Mouse (Mus musculus) heart, embryonic 13.5 days (tissue): Measurements from ENCODE around the gene 4933400A11Rik. TPM values are rescaled to one million over a fixed set of nuclear protein-coding genes. Genes with fewer than 3 reads are reported as not detected.

Source experiments
- ATAC-seq: fragments of 200-750 bp; cut with Nextera tagmentation; 2 replicates; pipeline ENCODE4 v1.8.0; 2017; ENCODE audit warnings: moderate TSS enrichment; ENCODE audit not compliant: insufficient number of reproducible peaks, low FRiP score, low TSS enrichment; ENCODE audit errors: extremely low read depth
- H3K27ac ChIP-seq: fragments of 300-500 bp; sonication (generic); replicated peaks from 2 replicates; pipeline ENCODE4 v1.5.1; 2015; ENCODE audit warnings: moderate library complexity, mild to moderate bottlenecking, inconsistent platforms
- H3K27me3 ChIP-seq: fragments of 300-500 bp; sonication (generic); replicated peaks from 2 replicates; pipeline ENCODE4 v1.6.1; 2015; ENCODE audit warnings: mild to moderate bottlenecking, inconsistent platforms
- H3K36me3 ChIP-seq: fragments of 300-500 bp; sonication (generic); 2 replicates; pipeline ENCODE4 v1.6.1; 2015; ENCODE audit warnings: mild to moderate bottlenecking, inconsistent platforms
- H3K4me1 ChIP-seq: fragments of 300-500 bp; sonication (generic); 2 replicates; pipeline ENCODE4 v1.6.1; 2015; ENCODE audit warnings: inconsistent platforms
- H3K4me2 ChIP-seq: fragments of 300-500 bp; sonication (generic); 2 replicates; pipeline ENCODE4 v1.6.1; 2015; ENCODE audit warnings: inconsistent platforms, mild to moderate bottlenecking, moderate library complexity
- H3K4me3 ChIP-seq: fragments of 300-500 bp; sonication (generic); 2 replicates; pipeline ENCODE4 v1.5.1; 2015; ENCODE audit warnings: moderate library complexity, mild to moderate bottlenecking, inconsistent platforms
- H3K9ac ChIP-seq: fragments of 300-500 bp; sonication (generic); 2 replicates; pipeline ENCODE4 v1.6.1; 2015; ENCODE audit warnings: inconsistent platforms, mild to moderate bottlenecking, moderate library complexity
- H3K9me3 ChIP-seq: fragments of 300-500 bp; sonication (generic); 2 replicates; pipeline ENCODE4 v1.6.1; 2016; ENCODE audit warnings: inconsistent platforms
- WGBS: fragments of 180-500 bp; shearing (Covaris S2); methylation state at CpG from one replicate; pipeline ENCODE4 v1.1.7; 2015; ENCODE audit warnings: mixed read lengths; 5-methylcytosine and 5-hydroxymethylcytosine counted together
- polyA plus RNA-seq: library from polyadenylated mRNA; unstranded; fragments of >200 nt; fragmentation: Nextera tagmentation; extraction: Ambion mirVana; gene quantifications from 2 replicates; pipeline ENCODE4 v1.2.1, GENCODE M21; 2015

4933400A11Rik gene
- polyA plus RNA-seq, 1 experiment from 2014 or later = 0.24 TPM

- H3K27me3 ChIP-seq = no peaks in the 10 kb centered on the region
- H3K27ac ChIP-seq = no peak overlapping the region
- H3K9ac ChIP-seq = no peak overlapping the region
- no peaks in the 10 kb centered on the region for H3K9me3 ChIP-seq
- ATAC-seq = no peak
- no peak overlapping the region for H3K4me2 ChIP-seq
- H3K36me3 ChIP-seq = no peaks in the 10 kb centered on the region
- H3K4me1 ChIP-seq = no peaks in the 10 kb centered on the region
- H3K4me3 ChIP-seq = no peak overlapping the region
- 62% methylated on average over 7 of the region's 7 CpGs for WGBS
Observed at GRCm38 (mm10) chrX:169794831-169795311, 15.4 kb upstream of the 4933400A11Rik start.

GRCm38 (mm10) chrX:169794421-169794820 lies 15.0 kb upstream of the 4933400A11Rik start:
- 64% methylated on average over 4 of the region's 4 CpGs for WGBS
- Histone ChIP-seq H3K4me3 (no peak overlapping the region), H3K4me2 (no peak overlapping the region), H3K4me1 (no peaks in the 10 kb centered on the region), H3K9me3 (no peaks in the 10 kb centered on the region), H3K27me3 (no peaks in the 10 kb centered on the region), H3K36me3 (no peaks in the 10 kb centered on the region), H3K9ac (no peak overlapping the region), H3K27ac (no peak overlapping the region)
- ATAC-seq = no peak

- H3K9ac ChIP-seq = no peak overlapping the region
- no peak overlapping the region for H3K27ac ChIP-seq
- no peaks in the 10 kb centered on the region for H3K36me3 ChIP-seq
- WGBS = 34% methylated on average over 1 of the region's 1 CpGs
- no peak for ATAC-seq
- H3K9me3 ChIP-seq = no peaks in the 10 kb centered on the region
- no peak overlapping the region for H3K4me2 ChIP-seq
- no peak overlapping the region for H3K4me3 ChIP-seq
- no peaks in the 10 kb centered on the region for H3K4me1 ChIP-seq
- 0 out of 2 replicates have a peak, but pooled peaks cover 6% of the 10 kb centered on the region for H3K27me3 ChIP-seq
Observed at GRCm38 (mm10) chrX:169792879-169793278, 13.4 kb upstream of the 4933400A11Rik start.

- WGBS = 75% methylated on average over 5 of the region's 5 CpGs
- Histone ChIP-seq H3K4me2 (no peak overlapping the region), H3K27me3 (0 out of 2 replicates have a peak, but pooled peaks cover 6% of the 10 kb centered on the region), H3K4me1 (no peaks in the 10 kb centered on the region), H3K27ac (no peak overlapping the region), H3K36me3 (no peaks in the 10 kb centered on the region), H3K9ac (no peak overlapping the region), H3K4me3 (no peak overlapping the region), H3K9me3 (no peaks in the 10 kb centered on the region)
- ATAC-seq = no peak
Observed at GRCm38 (mm10) chrX:169789702-169790101, 10.3 kb upstream of the 4933400A11Rik start.

GRCm38 (mm10) chrX:169758001-169758400 lies 21.4 kb downstream of the 4933400A11Rik start:
- 63% methylated on average over 3 of the region's 3 CpGs for WGBS
- Histone ChIP-seq H3K27me3 (no peaks in the 10 kb centered on the region; the same call in 1 of the 2 replicates), H3K36me3 (no peaks in the 10 kb centered on the region), H3K4me2 (no peak overlapping the region), H3K4me3 (no peak overlapping the region), H3K9me3 (no peaks in the 10 kb centered on the region), H3K9ac (no peak overlapping the region), H3K4me1 (0 out of 2 replicates have a peak, but pooled peaks cover 6% of the 10 kb centered on the region), H3K27ac (0 out of 2 replicates have a peak overlapping the region, but pooled peaks have one; percentile 48)
- ATAC-seq = no peak

GRCm38 (mm10) chrX:169735387-169735969 lies 44.0 kb downstream of the 4933400A11Rik start:
- H3K36me3 ChIP-seq = no peaks in the 10 kb centered on the region
- no peak overlapping the region for H3K27ac ChIP-seq
- no peaks in the 10 kb centered on the region for H3K9me3 ChIP-seq
- H3K4me3 ChIP-seq = no peak overlapping the region
- WGBS = 55% methylated on average over 3 of the region's 3 CpGs
- no peaks in the 10 kb centered on the region for H3K4me1 ChIP-seq
- ATAC-seq = no peak
- no peaks in the 10 kb centered on the region for H3K27me3 ChIP-seq
- H3K9ac ChIP-seq = no peak overlapping the region
- no peak overlapping the region for H3K4me2 ChIP-seq

Other genes with a start within 250 kb of the 4933400A11Rik start
- 6.0 and 7.2 TPM in 2 replicates for gene Mid1, start 94.4 kb downstream of the 4933400A11Rik start, polyA plus RNA-seq
- 101 and 109 TPM in 2 replicates for gene Gm21887, start 230.0 kb upstream of the 4933400A11Rik start, polyA plus RNA-seq